Mouse (Mus musculus) cerebellum, adult 11-12 months (tissue): Measurements from ENCODE around the gene Trpv2.
"Not testable (repeated sequence)": the region's sequence is repeated elsewhere in the genome, so short reads cannot be mapped to it uniquely, and the experiment has no call there.

ENCODE experiments used
- DNase-seq: peaks from one replicate; pipeline ENCODE4 v3.0.0; 2022

Trpv2 gene

DNA sequence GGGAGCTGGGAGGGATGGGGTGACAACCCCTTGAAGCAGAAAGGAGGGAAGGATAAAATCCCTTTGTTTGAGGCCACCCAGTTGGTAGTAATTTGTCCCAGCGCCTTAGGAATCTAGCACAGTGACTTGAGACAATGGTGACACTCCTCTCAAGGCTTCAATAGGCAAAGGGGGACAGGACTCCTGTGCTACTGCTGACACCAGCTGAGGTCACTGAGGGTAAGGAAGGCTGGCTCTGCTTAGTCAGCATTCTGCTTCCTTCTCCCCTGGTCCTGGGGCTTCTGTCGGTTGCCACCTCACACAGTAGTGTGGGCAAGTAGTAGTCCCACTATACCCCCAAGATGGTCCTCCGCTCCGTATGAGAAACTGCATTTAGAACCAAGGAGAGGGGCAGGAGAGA lies 56.9 kb downstream of the Trpv2 start:
- DNase-seq = no peak

DNA sequence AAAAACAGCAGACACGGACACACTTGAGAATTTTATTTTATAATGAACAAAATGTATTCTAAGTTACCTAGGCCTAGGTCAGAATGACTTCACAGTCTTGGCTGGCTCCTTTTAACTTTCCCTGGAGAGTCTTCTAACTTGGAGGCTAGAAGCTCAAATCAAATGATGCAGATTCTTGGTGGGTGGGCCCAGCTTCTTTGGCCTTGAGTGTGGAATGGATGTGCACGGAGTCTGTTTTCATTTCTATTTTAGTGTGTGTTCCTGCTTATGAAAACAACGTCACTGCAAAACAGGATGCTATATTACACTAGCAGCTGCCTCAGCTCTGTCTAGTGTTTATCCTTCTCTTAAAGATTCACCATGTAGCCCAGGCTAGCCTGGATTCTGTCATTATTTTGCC lies 61.1 kb downstream of the Trpv2 start:
- no peak for DNase-seq

DNA sequence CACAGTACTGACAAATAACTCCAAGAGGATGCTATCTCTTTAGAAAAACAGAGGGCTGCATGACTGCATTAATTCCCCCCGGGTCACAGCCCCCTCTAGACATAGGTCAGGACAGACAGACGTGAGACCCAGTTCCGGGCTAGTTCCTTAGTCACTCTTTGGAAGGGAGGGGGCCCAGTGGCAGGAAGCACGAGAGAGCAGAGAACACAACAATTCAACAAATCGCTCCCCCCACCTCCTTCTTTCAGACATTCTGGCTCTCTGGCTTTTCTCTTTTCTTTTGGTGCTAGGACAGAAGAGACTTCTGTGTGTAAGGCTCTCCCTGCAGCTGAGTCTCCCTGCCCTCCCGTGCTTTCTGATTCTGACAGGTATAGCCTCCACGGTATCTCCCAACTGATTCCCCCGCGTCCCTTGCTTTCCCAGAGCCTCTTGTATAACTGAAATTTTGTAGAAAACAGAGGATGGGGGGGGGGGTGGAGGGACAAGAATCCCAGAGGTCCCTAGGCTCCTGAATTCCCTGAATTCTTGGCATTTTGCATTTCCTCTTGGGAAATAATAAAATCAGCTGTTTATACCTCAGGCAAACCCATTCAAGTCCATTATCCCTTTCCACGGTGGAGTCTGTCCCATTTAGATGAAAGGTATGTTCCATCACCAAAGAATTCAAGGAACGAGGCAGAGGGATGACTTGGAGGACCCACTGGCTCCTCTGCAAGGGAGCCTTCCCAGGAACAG lies 62.0 kb downstream of the Trpv2 start:
- DNase-seq = no peak

DNA sequence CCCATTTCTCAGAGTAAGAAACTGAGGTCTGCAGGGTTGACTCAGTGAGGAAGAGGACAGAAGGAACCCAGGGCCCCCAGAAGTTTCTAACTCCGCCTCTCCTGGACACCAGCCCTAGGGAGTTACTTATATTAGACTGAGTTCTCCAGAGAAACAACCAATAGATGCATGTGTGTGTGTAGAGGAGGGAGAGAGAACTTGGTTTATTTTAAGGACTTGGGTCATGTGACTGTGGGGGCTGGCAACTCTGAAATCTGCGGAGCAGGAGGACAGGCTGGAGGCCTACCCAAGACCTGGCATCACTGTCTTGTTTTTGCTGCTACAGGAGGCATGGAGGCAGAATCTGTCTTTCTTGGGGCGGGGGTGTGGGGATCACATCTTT lies 62.5 kb downstream of the Trpv2 start:
- no peak for DNase-seq

DNA sequence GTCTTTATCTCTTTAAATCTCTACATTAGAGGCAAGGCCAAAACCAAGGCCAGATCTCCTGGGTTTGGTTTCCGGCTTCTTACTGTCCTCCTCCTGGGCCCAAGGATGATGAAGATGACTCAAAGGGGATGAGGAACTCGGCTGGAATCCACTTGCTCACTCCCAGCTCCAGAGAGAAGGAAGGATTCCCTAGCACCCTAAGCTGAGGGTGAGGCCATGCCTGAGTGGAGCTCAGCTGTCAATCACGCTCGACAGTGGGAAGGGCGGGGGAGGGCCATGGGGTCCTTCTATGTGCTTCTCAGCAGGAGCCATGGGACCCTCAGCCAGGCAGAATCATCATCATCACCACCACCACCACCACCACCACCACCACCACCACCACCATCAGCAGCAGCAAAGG lies 63.1 kb downstream of the Trpv2 start:
- no peak for DNase-seq

DNA sequence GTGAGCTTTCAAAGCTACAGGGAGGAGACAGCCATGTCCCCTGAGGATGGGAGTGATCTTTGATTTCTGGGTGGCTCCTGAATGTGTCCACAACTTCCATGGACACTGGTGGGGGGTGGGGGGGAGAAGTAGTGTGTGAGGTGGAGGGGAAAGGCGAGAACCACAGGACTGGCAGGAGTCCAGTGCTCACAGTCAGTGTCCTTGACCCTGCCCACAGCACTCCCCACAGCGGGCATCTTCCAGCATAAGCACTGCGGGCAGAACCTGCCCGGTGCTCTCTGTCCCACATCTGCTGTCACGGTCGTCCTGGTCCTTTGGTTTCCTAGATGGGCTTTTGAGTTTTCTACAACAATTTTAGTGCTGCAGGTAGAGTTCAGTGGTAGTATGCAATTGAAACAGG lies 63.5 kb downstream of the Trpv2 start:
- DNase-seq = no peak

DNA sequence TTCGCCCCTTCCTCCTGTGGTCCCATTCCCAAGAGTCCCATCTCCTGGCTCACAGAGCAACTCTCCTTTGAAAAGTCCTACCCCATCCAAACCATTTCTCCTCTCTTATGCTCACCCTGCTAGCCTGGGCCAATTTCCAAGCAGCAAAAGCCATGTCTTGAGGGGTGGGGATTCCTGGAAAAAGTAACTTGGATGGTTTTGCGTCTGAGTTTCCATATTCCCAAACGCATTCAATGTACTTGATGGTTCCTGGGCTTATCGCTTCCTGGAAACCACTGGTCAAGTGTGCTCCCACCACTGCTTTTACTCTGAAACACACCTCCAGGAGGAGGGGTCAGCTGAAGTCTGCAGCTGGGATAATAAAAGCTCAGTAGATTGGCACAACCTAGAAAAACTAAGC lies 64.1 kb downstream of the Trpv2 start:
- DNase-seq = no peak

DNA sequence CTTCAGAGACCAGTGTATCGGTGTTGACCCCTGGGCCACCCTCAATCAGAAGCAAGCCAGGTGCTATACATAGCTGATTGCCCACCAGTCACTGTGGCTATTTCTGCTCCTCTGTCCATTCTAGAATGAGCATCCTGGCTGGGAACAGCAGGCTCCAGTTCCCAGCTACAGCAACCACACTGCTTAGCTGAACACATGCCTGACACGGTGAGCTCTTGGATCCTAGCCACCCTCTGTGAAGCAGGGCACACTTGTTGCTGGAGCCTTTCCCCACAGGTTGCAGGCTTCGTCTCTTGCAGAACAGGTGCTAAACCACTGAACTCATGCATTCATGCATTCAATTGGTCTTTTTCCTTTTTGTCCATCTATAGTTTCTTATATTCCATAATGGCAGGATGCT lies 66.1 kb downstream of the Trpv2 start:
- no peak for DNase-seq

DNA sequence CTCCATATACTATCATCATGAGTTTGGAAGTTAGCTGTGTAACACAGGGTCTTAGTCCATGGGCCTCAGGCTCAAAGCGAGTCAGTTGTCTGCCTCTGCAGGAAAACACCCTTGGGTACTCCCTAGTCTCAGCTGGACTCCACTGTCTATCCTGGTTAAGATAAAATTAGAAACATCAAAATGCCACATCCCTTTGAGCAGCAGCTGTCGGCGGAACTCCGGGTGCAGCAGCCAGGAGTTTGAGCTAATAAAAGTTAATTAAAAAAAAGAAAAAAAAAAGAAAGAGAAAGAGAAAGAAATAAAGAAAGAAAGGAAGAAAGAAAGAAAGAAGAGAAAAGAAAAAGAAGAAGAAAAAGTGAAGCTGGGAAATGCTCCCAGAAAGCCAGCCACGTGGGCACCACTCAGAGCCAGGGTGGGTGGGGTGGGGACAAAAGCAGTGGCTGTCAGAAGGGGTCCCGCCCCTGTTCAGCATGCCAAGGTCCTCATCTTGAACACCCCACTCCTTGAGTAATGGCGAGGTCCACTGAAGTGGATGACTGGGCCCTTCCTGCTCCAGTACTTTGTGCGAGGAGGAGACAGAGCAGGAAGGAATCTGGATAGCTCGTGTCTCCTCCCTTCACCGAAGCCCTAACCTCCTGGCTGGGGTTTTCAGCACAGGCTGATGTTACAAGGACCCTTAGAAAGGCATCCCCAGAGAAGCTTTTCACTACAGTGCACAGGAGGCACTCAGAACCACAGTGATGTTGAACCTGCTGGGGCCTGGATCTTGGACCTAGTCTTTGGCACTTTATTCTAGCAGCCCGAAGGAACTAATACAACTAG lies 67.9 kb downstream of the Trpv2 start:
- no peak for DNase-seq

DNA sequence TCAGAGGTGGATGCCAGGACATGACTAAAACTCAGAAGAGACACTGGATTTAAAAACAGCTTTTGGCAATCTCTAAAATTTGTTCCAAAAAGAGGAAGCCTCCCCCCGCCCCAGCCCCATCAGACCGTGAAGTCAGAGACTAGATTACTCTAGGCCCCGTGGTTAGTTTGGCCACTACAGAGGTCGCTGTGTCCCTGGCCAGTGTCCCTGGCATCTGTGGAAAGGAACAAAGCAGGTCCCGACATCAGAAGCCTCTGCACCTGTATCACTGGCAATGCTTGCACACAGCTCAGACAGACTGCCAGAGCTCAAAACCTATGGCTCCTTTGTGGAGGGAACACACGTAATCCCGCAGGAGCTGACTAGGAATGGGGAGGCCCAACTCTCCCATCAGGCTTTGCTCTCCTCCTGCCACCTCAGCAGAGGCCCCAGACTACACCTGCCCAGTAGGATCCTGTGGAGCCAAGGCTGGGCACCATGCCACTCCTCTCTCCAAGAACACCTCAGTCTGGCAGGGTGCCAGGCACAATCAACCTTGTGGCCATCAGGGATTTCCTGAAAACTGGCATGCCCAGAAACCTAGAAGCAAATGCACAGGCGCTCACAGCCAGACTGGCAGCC lies 68.8 kb downstream of the Trpv2 start:
- DNase-seq = peak; percentile 84

DNA sequence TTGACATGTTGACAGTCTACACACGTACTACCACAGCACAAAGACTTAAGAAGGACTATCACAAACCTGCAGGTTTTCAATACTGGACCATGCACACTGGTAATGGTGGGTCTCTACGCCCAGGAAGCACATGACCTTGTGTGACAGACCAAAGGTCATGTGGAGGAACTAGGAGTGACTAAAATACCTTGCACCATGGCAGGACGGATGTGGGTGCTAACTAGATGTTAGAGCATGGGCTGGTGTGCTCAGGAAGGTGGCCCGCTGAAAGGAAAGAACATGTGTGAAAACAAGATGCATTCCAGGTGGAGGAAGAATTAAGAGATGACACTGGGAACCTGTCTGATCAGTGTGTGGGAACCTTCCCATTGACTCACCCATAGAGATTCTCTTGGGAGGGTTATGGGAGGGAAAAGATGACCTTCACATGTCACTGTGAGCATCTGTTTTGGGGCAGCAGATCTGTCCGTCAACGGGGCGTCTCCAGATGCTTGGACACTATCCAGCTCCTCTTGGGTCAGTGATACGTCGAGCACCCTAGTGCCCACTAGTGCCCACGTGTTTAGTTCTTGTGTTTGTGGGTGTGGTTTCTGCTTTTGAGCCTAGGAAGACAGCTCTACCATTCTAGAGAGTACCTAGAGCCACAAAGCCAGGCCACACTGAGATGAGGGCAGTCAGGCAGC lies 69.5 kb downstream of the Trpv2 start:
- DNase-seq = no peak

DNA sequence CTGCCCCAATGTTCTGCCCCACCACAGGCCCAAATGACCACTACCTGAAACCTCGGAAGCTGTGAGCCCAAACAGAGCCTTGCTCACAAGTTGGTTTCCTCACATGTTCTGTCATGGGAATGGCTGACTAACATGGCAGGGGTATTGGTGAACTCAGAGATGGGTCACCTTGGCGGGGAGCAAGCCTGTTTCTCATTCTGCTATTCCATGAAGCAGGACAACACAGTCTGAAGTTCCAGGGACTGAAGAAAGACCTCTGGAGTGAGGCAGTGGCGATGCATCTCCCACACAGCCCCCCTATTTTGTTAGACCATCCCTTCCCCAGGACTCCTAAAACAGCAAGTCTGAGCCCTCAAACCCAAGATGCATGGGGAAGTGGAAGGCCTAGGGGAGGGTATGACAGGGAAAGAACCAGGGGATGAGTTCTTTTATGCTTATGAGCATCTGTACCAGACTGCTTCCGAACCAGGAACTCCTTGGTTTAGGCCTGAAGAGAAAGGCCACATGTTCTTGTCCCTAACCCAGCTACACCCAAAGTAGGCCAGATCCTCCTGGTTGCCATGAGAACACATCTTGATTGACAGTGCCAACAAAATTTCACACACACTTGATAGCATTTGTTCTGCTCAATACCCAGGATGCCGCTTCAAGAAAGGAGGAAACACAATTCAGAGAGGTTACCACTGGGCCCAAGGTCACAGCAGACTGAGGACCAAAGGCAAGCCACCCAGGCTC lies 70.5 kb downstream of the Trpv2 start:
- DNase-seq = no peak

DNA sequence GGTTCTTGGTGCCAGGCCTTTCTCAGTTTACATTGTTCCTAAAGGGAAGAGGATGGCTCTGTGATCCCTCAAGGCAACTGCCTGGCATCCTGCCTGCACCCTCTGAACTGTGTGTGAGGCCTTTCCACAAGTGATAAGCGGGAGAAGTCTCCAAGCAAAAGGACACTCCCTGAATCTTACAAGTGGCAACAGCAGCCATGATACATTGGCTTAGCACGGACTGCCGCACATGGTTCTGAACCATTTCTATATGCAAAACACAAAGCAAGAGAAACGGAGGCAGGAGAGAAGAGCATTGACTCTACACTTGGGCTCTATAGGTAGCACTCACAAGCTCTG lies 71.0 kb downstream of the Trpv2 start:
- DNase-seq = no peak

DNA sequence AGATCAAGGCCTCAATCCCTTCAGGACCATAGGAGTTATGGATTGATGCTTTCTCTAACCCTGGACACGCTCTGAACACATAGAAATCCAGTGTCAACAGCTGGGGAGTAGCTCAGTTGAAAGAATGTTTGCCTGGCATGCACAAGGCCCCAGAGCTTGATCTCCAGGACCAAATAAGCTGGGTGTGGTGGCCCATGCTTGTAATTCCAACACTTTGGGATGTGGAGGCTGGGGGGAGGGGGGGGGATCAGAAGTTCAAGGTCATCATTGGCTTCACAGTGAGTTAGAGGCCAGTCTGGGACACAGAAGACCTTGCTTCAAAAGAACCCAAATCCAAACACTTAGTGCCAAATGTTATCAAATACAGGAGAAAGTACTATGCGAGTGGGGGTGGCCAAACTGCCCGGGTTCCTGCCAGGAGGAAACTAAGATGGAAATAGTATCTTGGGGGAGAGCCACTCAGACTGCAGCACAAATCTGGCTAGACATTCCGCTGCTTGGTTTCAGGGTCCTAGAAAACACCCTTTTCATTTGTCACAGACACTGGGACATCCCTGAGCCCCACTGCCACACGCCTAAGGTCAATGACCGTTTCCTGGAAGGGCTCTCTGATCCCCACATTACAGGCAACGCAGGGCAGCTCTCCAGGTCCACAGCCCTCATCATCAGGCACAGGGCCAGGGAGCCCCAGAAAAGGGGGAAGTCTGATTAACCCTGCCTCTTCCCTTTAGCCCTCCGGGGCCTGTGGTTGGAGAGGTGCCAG lies 71.6 kb downstream of the Trpv2 start:
- peak; percentile 20 for DNase-seq

DNA sequence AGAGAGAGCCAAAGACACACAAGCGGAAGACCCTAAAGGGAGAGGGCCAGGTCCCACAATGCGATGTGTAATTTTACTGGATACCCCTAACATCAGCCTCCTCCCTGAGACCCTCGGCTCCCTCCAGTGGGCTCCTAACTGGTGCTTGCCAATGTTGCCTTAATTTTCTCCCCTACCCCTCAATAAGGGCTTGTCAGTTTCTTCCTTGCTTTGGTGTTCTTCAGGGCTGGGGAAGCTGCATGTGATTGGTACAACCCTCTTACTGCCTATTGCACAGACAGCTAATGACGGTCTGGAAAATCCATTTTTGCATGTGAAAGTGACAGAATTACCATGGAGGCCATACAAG lies 72.2 kb downstream of the Trpv2 start:
- no peak for DNase-seq

DNA sequence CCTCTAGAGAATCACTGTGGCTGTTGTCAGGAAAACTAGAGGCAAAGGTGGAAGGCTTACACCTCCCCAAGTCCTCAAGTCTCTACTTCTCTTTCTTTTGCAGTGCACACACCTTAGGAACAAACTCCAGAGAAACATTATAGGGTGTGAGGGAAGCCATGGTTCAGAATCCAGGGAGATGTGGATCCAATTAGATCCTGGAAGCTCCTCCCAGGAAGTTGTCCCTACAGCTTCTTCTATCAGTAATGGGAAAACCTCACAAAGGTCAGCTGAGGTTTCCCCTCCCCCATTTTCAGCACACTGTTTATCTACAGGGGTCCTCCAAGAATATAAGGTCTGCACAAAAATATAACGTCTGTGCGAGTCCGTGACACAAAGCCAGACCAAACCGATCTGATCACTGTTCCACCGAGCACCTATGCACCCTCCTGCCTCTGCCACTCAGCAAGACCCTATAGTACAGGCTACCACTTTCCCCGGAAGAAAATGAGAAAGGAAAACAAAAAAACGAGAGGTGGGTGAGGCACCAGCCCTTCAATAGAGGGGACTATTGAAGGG lies 72.8 kb downstream of the Trpv2 start:
- no peak for DNase-seq

DNA sequence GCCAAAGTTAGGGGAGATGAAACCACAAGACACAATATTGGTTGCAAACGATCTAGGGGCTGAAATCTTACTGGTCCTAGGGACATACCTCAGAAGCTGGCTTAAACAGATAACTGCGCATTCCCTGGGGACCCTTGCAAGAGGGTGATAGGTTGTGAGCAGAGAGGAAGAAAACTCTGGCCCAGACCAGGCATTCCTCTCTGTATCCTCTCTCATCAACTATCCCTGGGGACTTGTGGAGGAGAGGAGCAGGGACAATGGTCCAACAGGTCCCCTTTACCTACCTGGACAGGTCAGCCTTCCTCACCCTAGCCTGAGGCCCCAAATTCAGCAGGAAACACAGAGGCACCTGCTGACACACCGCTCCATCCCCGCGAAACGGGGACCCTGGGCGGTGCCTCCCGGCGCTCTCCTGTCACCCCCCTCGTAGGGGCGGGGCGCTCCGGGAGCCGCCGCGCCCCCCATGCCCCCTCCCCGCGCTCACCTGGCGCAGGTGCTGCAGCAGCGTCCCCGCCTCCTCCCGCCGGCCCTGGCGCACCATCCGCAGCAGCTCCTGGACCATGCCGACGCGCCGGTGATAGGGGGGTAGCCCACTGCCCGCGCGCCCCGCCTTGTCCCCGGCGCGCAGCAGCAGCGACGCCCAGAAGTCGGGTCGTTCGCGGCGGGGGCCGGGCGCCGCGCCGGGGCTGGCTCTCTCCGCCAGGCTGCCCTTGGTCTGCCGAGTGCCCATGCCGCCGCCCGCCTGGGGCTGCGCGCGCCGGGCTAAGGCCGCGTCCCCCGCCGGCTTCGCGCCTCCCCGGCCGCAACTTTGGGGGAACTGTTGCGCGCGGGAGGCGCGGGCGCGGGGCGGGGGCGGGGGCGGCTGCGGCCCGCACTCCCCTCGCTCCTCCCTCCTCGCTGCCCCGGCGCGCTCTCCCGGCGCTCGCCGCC lies 73.6 kb downstream of the Trpv2 start, which contains the start of gene Lrrc75a:
Gene Lrrc75a (minus strand): TSS at position 863 of the 930 bp plus-strand sequence.
- peak; percentile 34 for DNase-seq

DNA sequence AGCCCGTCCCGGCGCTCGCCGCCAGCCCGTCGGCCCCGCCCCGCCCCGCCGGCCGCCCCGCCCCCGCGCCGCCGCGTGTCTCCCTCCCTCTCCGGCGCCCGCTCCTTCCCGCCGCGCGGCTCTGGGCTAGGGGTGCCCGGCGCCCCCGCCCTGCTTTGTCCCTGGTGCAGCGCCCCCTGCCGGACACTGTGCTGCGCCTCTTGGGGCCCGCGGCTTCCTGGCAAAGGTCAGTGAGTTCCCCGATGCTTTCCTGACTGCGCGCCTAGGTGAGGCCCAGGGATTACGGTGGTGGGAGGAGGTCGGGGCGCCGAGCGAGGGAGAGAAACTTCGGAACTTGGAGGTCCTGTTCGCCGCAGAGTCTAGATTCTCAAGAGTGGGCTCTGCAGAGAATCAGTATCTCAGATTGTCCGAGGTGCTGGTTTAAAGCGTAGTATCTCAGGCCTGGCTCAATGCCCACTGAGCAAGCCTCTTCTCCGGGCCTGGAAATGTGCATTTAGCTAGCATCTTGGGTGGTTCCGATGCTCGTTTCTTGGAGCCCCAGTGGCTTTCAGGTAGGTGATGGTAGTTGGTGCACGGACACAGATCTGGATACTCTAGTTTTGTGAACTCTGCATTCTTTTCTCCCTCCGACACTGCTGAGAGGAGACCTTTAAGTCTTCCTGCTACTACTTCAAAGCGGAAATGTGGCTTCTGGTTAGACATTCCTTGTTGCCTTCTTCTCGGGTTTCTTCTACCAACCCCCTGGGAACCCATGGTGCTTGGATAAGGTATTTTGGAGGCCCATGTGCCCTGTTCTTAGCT lies 74.5 kb downstream of the Trpv2 start, which contains the start of gene Mmgt2:
Gene Mmgt2 (plus strand): TSS at position 74 of the 801 bp plus-strand sequence.
- peak; percentile 82 for DNase-seq

DNA sequence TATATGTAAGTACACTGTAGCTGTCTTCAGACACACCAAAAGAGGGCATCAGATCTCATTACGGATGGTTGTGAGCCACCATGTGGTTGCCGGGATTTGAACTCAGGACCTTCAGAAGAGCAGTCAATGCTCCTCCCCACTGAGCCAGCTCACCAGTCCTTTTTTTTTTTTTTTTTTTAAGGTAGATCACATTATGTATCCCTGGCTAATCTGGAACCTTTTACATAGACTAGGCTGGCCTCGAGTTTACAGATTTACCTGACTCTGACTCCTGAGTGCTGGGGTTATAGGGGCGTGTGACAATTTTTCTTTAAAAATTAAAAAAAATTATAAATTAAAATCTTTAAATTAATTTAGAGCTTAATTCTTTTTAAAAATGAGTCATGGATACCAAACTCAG lies 75.5 kb downstream of the Trpv2 start:
- not testable (repeated sequence) for DNase-seq
